Mouse (Mus musculus): ENCODE measurements at regions not wholly inside any gene's neighbourhood (a gene's known extent, or its start where the extent isn't known, plus 50 kb on each side); places are given as distances from the start of the nearest gene placed in this dataset.

- TF ChIP-seq CTCF (conservative IDR thresholded peaks at IDR 0.05; ENCODE audit: low read length) (no peak), POU5F1 (IDR thresholded peaks at IDR 0.05; ENCODE audit: borderline replicate concordance, low read length) (no peak), NANOG (IDR thresholded peaks at IDR 0.05; ENCODE audit: borderline replicate concordance, low read length) (no peak)
These were observed 169.2 kb downstream of the Bcl2l11 start for GRCm38 (mm10) chr2:128295018-128295424.

All from E14TG2a.4 (cell line).